Mouse (Mus musculus) retina, embryonic 14.5 days (tissue): ENCODE measurements around the gene Spata16.

Experiments
- DNase-seq: peaks from one replicate; pipeline ENCODE4 v3.0.0-alpha.2; 2015; ENCODE audit warnings: low spot score

Spata16 gene

GRCm38 (mm10) chr3:26826958-26827839, 189.8 kb downstream of the Spata16 start:
- DNase-seq = no peak

- no peak for DNase-seq
Measured at GRCm38 (mm10) chr3:26832954-26833353, 195.5 kb downstream of the Spata16 start.

DNA sequence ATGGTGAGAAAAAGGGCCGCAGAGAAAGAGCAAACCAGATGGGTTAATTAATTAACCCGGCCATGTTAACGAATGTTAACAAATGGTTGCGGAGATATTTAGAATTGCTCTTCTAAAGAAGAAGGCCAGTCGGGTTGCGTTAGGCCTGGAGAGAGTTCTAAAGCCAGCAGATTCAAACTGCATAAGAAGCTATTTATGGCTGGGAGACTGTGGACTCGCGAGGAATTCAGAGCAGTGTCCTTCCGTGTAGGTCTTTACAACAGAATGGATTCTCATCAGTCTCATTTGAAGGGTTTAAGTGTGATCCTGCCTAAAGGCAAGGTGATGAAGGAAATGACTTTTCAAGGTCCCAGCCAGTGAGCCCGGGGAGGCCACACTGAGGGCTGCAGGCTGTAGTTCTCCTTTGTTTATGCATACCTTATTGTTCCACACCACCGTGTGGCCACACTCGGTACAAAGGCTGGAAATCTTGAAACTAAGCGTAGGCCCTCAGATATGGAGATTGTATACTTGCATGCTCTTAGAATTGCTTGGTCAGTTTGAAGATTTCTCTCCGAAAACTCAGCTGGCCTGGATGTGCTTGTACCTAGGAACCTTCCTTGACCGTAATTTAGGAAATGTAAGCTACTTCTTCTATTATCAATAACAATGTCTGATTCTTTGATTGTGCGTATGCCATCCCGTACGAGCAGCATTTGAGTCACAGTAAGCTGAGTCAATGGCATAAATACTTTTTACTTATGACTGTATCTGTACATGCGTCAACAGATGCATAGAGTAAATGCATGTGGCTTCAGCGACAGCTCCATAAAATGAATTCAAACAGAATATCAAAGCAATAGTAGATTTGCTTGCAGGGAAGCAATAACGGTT, 197.0 kb downstream of the Spata16 start:
- DNase-seq = peak; percentile 76

DNA sequence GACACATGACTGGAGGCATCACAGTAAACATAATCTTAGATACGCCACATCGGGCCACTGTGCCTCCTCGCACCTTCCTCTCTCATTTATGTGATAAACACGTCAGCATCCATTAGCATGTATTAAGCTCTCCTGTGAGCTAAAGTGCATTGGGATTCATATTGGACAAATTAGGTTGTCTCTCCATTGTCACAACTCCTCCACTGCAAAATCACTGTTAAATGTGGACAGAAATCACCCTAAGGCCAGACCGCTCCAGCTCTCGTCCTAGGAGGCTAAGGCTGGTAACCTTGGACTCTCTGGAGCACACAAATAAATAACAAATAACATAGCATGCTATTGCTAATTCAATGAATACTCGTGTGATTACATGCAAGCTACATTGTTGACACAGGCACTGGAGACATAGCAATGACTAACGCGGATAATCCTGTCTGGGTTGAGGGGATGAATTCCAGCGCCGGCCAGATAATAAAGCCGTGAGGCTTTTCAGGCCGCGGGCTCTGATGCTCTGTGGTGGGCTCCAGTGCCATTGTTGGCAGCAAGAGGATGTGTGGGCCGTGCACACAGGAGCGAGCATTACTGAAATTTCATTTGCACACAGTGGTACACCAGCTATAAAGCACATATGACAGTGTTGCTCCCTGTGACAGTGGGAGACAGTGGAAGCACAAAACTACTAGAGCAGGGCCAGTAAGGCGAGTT, 197.8 kb downstream of the Spata16 start:
- no peak for DNase-seq

DNA sequence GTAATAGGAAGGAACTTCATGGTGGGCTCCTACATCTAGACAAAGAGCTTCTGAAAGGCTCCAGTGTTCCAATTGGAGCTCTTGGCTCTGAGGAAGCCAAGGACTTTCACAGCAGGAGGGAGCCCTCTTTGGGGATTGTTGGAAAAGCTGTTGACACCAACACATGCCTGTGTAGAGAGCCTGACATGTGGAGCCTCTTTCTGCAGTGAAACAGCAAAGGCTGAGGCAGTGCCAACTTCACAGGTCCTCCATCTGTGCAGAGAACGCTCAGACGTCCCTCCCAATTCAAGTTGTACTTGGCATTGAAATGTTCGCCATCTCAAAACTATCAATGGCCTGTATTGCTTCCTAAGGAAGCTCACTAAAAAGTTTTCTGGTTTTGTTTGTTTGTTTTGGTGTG, 207.6 kb downstream of the Spata16 start:
- no peak for DNase-seq

DNA sequence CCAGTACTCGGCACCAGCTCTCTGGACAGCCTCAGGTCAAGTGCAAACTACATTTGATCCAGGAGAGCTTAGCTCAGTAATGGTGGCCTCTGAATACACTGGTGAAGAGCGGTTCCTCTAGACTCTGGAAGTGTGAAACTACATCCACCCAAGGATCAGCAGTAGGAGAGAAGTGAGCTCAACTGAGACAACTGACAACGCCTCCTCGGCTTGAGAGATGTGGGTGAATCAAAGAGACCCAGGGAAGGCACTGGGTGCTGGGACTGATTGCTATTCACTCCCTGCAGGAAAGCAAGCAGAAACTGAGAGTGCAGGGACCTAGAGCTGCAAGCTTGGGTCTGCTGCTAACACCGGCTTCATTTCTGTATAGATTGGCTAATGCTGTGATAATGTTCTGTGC, 210.5 kb downstream of the Spata16 start:
- no peak for DNase-seq

- DNase-seq = no peak
Measured at GRCm38 (mm10) chr3:26850207-26850606, 212.8 kb downstream of the Spata16 start.

- DNase-seq = no peak
Measured at GRCm38 (mm10) chr3:26850691-26851563, 213.5 kb downstream of the Spata16 start.

- no peak for DNase-seq
Measured at GRCm38 (mm10) chr3:26853557-26853956, 216.1 kb downstream of the Spata16 start.

DNA sequence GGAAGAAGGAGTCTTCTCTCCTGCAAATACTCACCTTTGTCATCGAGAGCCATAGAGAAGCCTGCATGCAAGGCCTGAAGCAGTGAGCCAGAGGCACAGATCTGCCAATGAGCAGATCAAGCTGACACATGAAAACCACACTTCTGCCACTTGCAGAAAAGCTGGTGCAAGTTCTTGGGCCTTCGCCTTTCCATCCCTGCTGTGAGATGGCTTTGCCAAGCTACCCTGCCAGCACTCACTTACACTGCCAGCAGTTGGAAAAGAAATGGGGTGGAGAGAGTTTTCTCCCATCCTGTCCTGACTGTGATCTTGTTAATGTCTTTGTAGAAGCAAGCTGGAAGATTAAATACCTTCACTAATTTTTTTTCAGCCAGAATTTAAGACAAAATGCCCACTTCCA, 237.3 kb downstream of the Spata16 start:
- no peak for DNase-seq

DNA sequence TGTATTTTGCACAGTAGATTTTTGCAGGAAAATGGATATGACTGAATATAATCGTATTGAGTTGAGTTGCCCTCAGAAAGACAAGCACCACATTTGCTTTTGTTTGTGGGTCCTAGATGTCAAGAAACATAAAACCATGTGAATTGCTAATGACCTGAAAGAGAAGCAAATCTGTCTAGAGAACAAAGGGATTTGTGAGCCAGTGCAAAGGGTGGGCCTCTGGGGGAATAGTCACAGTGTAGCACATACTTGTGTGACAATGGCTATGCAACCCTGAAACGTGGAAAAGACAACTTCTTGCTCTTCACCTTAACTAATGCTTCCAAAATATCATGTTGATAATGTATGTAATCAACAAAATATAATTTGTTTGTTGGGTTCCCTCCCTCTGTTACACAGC, 239.9 kb downstream of the Spata16 start:
- no peak for DNase-seq

DNA sequence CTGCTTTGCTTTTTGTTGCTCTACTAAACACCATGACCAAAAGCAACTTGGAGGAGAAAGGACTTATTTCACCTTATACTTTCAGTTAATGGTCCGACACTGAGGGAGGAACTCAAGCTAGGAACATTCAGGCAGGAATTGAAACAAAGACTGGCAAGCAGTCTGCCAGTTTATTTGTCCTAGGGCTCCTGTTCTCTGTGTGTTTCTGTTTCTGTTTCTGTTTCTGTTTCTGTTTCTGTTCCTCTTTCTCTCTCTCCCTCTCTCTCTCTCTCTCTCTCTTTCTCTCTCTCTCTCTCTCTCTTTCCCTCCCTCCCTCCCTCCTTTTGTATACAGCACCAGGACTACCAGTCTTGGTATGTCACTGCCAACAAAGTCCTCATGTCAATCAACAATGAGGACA, 279.2 kb downstream of the Spata16 start:
- DNase-seq = no peak

GRCm38 (mm10) chr3:26920986-26921385, 283.6 kb downstream of the Spata16 start:
- DNase-seq = peak; percentile 37

GRCm38 (mm10) chr3:26921576-26921975, 284.2 kb downstream of the Spata16 start:
- no peak for DNase-seq

- DNase-seq = no peak
Measured at GRCm38 (mm10) chr3:26923391-26923790, 286.0 kb downstream of the Spata16 start.

DNA sequence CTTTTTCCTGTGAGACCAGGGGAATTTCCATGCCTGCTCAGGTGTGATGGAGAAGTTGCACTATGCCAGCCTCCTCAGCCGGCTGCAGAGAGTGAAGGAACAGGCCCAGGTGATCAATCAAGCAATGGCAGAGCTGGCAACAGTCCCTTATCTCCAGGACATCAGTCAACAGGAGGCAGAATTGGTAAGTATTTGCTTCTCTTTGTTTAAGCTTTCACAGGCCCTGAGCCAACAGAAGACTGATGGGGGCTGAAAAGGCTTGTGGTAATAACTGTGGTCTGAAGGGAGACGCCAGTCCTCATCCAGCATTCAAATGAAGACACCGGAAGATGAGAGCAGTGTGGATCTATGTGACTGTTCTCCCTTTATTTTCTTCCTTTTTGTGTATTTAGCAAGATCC, 286.8 kb downstream of the Spata16 start:
- no peak for DNase-seq

- no peak for DNase-seq
Measured at GRCm38 (mm10) chr3:26933079-26933478, 295.7 kb downstream of the Spata16 start.

DNA sequence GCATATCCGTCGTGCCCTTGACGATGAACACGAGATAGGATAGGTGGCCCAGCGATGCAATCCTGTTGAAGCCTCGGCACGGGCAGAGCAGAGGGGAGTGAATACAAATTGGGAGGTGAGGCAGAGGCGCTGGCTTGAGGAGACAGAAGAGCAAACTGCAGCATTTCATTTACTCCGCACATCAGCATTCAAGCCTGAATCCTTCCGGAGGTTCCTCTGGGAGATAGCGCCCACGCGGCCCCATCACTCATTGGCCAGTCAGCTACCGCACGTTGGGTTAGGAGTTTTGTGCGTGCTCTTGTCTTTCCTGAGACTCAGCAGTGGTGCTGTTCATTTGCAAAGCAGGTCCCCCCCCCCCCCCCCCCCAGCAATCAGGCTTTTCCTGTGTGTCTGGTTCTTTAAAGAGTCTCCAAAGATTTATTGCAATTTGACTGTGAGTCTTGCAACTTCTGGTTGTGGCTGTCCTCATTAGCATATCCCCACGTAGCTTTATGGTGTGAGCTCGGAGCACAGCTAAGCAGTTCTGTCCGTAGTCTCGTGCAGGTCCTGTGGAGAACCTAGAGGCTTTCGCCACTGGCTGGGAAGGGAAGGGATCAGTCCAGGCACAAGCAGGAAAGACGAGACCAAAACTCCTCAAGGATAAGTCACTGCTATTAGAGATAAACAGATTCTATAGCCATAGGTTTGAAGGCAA, 299.6 kb downstream of the Spata16 start:
- no peak for DNase-seq

DNA sequence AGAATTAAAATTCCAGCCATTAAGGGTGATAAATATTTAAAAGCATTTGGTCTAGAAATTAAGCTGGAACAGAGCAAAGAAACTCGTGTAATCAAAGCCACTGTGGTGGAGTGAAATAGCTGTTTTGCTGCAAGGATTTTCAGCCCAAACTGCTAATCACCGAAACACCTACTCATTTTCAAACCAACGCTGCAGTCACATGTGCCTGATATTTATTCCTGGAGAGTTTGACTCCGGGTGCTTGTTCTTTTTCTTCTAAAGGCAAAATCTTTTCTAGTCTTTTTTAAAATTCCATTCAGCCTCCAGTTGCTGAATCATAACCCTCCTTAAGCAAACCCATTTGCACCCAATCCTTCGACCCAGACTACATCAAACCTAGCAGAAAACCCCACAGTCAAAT, 329.4 kb downstream of the Spata16 start:
- DNase-seq = no peak

DNA sequence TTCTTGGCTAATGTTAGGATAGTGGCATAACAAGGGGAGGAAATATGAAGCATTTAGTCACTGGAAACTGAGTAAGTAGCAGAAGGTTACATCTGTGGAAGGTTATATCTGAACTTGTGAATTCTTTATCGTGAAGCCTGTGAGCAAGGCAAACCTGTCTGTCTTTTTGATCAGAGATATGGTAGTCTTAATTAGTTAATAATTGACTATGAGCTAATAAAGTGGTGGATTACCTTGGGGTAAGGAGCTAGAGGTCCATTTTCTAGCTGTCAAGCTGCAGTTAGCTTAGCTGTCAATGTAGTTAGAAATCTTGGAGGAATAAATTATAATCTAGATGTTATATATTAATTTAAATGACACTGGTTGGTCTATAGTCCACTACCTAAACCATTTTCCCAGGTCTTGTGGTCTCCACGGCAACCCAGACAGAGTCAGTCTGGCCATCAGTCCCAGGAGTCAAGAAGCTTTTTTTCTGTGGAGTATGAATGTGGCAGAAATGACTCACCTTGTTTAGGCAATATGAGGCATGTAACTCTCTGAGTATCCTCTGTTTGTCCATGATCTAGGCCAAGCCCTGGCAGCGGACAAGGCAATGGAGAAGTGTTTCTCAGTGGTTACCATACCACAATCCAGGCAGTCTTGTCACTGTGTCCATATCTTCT, 331.6 kb downstream of the Spata16 start:
- DNase-seq = no peak
